Mouse (Mus musculus) C2C12 (cell line): ENCODE data around the gene Dnmt1. TPM values are rescaled to one million over a fixed set of nuclear protein-coding genes. Genes with fewer than 3 reads are reported as not detected.

Source experiments
- H3K27me3 ChIP-seq: one replicate; pipeline ENCODE4 v1.6.1; 2011; ENCODE audit not compliant: control insufficient read depth, insufficient read depth, insufficient read length
- H3K36me3 ChIP-seq: one replicate; pipeline ENCODE4 v1.6.1; 2011; ENCODE audit not compliant: control insufficient read depth, insufficient read depth
- H3K4me3 ChIP-seq: one replicate; pipeline ENCODE4 v1.5.1; 2011; ENCODE audit warnings: mild to moderate bottlenecking, control low read depth; ENCODE audit not compliant: poor library complexity, insufficient read depth, severe bottlenecking
- H3K79me2 ChIP-seq: one replicate; pipeline ENCODE4 v1.6.1; 2011; ENCODE audit not compliant: control insufficient read depth, insufficient read depth
- H3K79me3 ChIP-seq: one replicate; pipeline ENCODE4 v1.6.1; 2011; ENCODE audit warnings: low read depth, control low read depth
- H3ac ChIP-seq: one replicate; pipeline ENCODE3; 2011; ENCODE audit warnings: low read depth; ENCODE audit not compliant: control insufficient read depth, insufficient read length
- CEBPB ChIP-seq: IDR thresholded peaks from one replicate; pipeline ENCODE4 v1.6.1; 2011; ENCODE audit warnings: low read depth, mild to moderate bottlenecking, control low read depth, moderate library complexity
- CTCF ChIP-seq: IDR thresholded peaks from one replicate; pipeline ENCODE4 v1.5.1; 2011; ENCODE audit not compliant: control insufficient read depth, insufficient read depth, insufficient read length
- FOSL1 ChIP-seq: IDR thresholded peaks from one replicate; pipeline ENCODE4 v1.8.0; 2011; ENCODE audit warnings: mild to moderate bottlenecking, low read length; ENCODE audit not compliant: poor library complexity, insufficient read depth, severe bottlenecking
- MAX ChIP-seq: IDR thresholded peaks from one replicate; pipeline ENCODE4 v1.6.1; 2011; ENCODE audit warnings: mild to moderate bottlenecking, control low read depth
- MYOD1 ChIP-seq: IDR thresholded peaks from one replicate; pipeline ENCODE4 v1.6.1; 2011; ENCODE audit warnings: low read depth; ENCODE audit not compliant: control insufficient read depth, insufficient read length
- MYOG ChIP-seq: IDR thresholded peaks from one replicate; pipeline ENCODE4 v1.6.1; 2011; ENCODE audit not compliant: control insufficient read depth, insufficient read length; ENCODE audit errors: extremely low read depth
- USF1 ChIP-seq: IDR thresholded peaks from one replicate; pipeline ENCODE4 v1.6.1; 2011; ENCODE audit warnings: low read depth, mild to moderate bottlenecking, control low read depth, moderate library complexity
- microRNA-seq: library from miRNA; unstranded; fragments of <30 nt; microRNA quantifications from one replicate; pipeline ENCODE4, GENCODE M21; 2019; ENCODE audit warnings: borderline microRNAs expressed
- polyA plus RNA-seq: library from polyadenylated mRNA; unstranded; fragments of >200 nt; fragmentation: generic; extraction: Trizol; gene quantifications from one replicate; pipeline ENCODE4 v1.2.1, GENCODE M21; 2012; ENCODE audit warnings: missing spikeins

Dnmt1 gene
- polyA plus RNA-seq, 1 experiment: 69.7 TPM

DNA sequence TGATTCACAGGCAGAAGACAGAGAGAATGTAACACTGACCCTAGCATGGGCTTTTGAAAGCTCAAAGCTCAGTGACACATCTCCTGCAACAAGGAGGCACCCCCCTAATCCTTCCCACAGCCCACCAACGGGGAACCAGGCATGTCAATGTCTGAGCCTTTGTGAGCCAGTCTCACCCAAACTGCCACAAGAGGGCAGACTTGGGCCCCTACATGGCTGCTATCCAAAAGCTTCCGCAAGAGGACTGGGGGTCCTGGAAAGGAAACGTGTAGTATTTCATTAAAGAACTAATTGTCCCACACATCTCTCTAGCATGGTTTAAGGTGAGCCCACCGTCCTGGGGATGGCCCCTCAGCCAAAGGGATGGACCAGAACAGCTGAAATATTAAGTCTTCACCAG is 97.9 kb downstream of the Dnmt1 start:
- H3K36me3 ChIP-seq: no peaks in the 10 kb centered on the region
- no peak for TF ChIP-seq FOSL1
- no peak for TF ChIP-seq MAX
- TF ChIP-seq MYOD1: no peak
- no peak for TF ChIP-seq CTCF
- no peak for TF ChIP-seq USF1
- H3K27me3 ChIP-seq: peaks cover 3% of the 10 kb centered on the region
- no peak overlapping the region for H3ac ChIP-seq
- peaks cover 2% of the 10 kb centered on the region for H3K79me3 ChIP-seq
- no peaks in the 10 kb centered on the region for H3K79me2 ChIP-seq
- H3K4me3 ChIP-seq: no peak overlapping the region

DNA sequence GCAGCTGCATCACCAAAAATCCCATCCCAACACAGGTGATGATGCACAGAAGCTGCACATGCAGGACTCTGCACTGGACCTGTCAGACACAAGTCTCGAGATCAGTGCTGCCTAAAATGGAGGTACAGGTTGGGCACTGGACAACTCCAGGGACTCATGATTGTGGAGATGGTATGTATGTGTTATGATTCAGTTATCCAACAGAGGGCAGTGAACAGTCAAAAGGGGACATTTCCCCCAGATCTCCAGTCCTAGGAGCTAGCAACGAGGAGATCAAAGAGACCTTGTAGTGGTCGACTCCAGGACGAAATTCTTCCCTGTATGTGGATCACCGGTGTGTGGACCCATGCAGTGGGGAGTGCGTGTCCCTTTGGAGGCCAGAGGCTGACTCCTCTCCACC is 99.8 kb downstream of the Dnmt1 start:
- H3K79me2 ChIP-seq: no peaks in the 10 kb centered on the region
- peaks cover 9% of the 10 kb centered on the region for H3K27me3 ChIP-seq
- no peak overlapping the region for H3K4me3 ChIP-seq
- H3K36me3 ChIP-seq: no peaks in the 10 kb centered on the region
- no peak overlapping the region for H3ac ChIP-seq
- H3K79me3 ChIP-seq: peaks cover 2% of the 10 kb centered on the region
- TF ChIP-seq CEBPB: no peak
- no peak for TF ChIP-seq FOSL1
- TF ChIP-seq MAX: no peak
- TF ChIP-seq MYOG: no peak
- no peak for TF ChIP-seq USF1
- TF ChIP-seq MYOD1: no peak

Small RNAs within 50 kb of the gene (microRNA-seq; reads per million reads assigned to microRNA genes)
- gene Mir7081: 0.88 reads per million, percentile 19 among the genes with 10 or more reads in this experiment

Other genes starting within 250 kb of the Dnmt1 start
- 0.09 TPM for gene Olfm2, start 213.5 kb downstream of the Dnmt1 start, polyA plus RNA-seq
- 1.3 TPM for gene Col5a3, start 144.8 kb downstream of the Dnmt1 start, polyA plus RNA-seq
- not detected for gene Rdh8, start 141.4 kb downstream of the Dnmt1 start, polyA plus RNA-seq
- 11.8 TPM for gene A230050P20Rik, start 91.2 kb downstream of the Dnmt1 start, polyA plus RNA-seq
- 0.92 TPM for gene Angptl6, start 80.2 kb downstream of the Dnmt1 start, polyA plus RNA-seq
- gene Ppan, start 71.7 kb downstream of the Dnmt1 start, polyA plus RNA-seq: 88.3 TPM
- gene Eif3g, start 61.3 kb downstream of the Dnmt1 start, polyA plus RNA-seq: 247 TPM
- gene S1pr2, start 16.9 kb upstream of the Dnmt1 start, polyA plus RNA-seq: 13.0 TPM
- gene Mrpl4, start 42.9 kb upstream of the Dnmt1 start, polyA plus RNA-seq: 107 TPM
- gene Icam1, start 56.1 kb upstream of the Dnmt1 start, polyA plus RNA-seq: 0.09 TPM
- 0.43 TPM for gene Icam4, start 69.5 kb upstream of the Dnmt1 start, polyA plus RNA-seq
- 0.46 TPM for gene Icam5, start 72.2 kb upstream of the Dnmt1 start, polyA plus RNA-seq
- 0.43 TPM for gene Zglp1, start 107.2 kb upstream of the Dnmt1 start, polyA plus RNA-seq
- 0.96 TPM for gene Gm49373, start 113.2 kb upstream of the Dnmt1 start, polyA plus RNA-seq
- 109 TPM for gene Fdx1l, start 113.7 kb upstream of the Dnmt1 start, polyA plus RNA-seq
- 1.3 TPM for gene Gm38431, start 132.1 kb upstream of the Dnmt1 start, polyA plus RNA-seq
- 49.2 TPM for gene Raver1, start 132.1 kb upstream of the Dnmt1 start, polyA plus RNA-seq
- gene Tyk2, start 171.4 kb upstream of the Dnmt1 start, polyA plus RNA-seq: 8.7 TPM
- 342 TPM for gene Cdc37, start 190.1 kb upstream of the Dnmt1 start, polyA plus RNA-seq
- 7.4 TPM for gene Pde4a, start 205.8 kb upstream of the Dnmt1 start, polyA plus RNA-seq